ENCODE assay signal across 23 mouse cellular contexts in genomic region chr9:61135917-61136316, GRCm38 (mm10).
DNase-seq lines count a peak whose midpoint lies in the region; ATAC-seq and TF ChIP-seq lines count a peak whose summit lies in the region.
"Had no signal": no experiment of that assay in that cellular context is flagged by ENCODE, and none has a peak within 500 bp of the region (broad histone marks: within the 10 kb centered on the region; RNA-seq: fewer than 3 reads in every experiment).

No protein-coding gene starts in this region.

- H3K9ac ChIP-seq in hindbrain, embryonic 13.5 days, result no peak overlapping the region
- no peak overlapping the region for H3K9ac ChIP-seq in hindbrain, embryonic 11.5 days (ENCODE audit: low read depth, low read length)
- no peak overlapping the region for H3K9ac ChIP-seq in neural tube, embryonic 13.5 days
- no peak overlapping the region for H3K9ac ChIP-seq in limb, embryonic 15.5 days
- H3K9ac ChIP-seq in liver, postnatal 0 days (replicated peaks), result no peak overlapping the region
- H3K9ac ChIP-seq: hindbrain, embryonic 14.5 days; liver, embryonic 13.5 days; neural tube, embryonic 12.5 days; stomach, embryonic 15.5 days had no signal

- H3K4me3 ChIP-seq in hindbrain, embryonic 13.5 days, result no peak overlapping the region
- no peak overlapping the region for H3K4me3 ChIP-seq in hindbrain, embryonic 11.5 days (ENCODE audit: low read depth, low read length)
- no peak overlapping the region for H3K4me3 ChIP-seq in neural tube, embryonic 13.5 days
- H3K4me3 ChIP-seq in limb, embryonic 10.5 days, result 0 out of 2 replicates have a peak overlapping the region, but pooled peaks have one; percentile 1
- no peak overlapping the region for H3K4me3 ChIP-seq in limb, embryonic 15.5 days
- H3K4me3 ChIP-seq in liver, postnatal 0 days (ENCODE audit: low read depth, low read length), result no peak overlapping the region
- H3K4me3 ChIP-seq: liver, embryonic 13.5 days; neural tube, embryonic 12.5 days; stomach, embryonic 15.5 days had no signal

- peaks cover 25% of the 10 kb centered on the region for H3K27me3 ChIP-seq in hindbrain, embryonic 13.5 days
- H3K27me3 ChIP-seq in hindbrain, embryonic 11.5 days (ENCODE audit: control insufficient read depth, insufficient read depth, low read length), result no peaks in the 10 kb centered on the region
- peaks cover 18% of the 10 kb centered on the region for H3K27me3 ChIP-seq in neural tube, embryonic 13.5 days
- H3K27me3 ChIP-seq in limb, embryonic 10.5 days (ENCODE audit: low read depth, poor library complexity, severe bottlenecking), result peaks cover 47% of the 10 kb centered on the region
- 0 out of 2 replicates have a peak, but pooled peaks cover 6% of the 10 kb centered on the region for H3K27me3 ChIP-seq in limb, embryonic 15.5 days
- H3K27me3 ChIP-seq in liver, postnatal 0 days (ENCODE audit: insufficient read depth, low read length), result no peaks in the 10 kb centered on the region
- H3K27me3 ChIP-seq: liver, embryonic 13.5 days; neural tube, embryonic 12.5 days; stomach, embryonic 15.5 days had no signal

- H3K4me1 ChIP-seq in hindbrain, embryonic 13.5 days (replicated peaks), result peaks cover 19% of the 10 kb centered on the region
- 0 out of 2 replicates have a peak, but pooled peaks cover 3% of the 10 kb centered on the region for H3K4me1 ChIP-seq in hindbrain, embryonic 11.5 days (replicated peaks; ENCODE audit: control insufficient read depth, insufficient read depth, low read length)
- H3K4me1 ChIP-seq in neural tube, embryonic 13.5 days (replicated peaks), result peaks cover 24% of the 10 kb centered on the region
- peaks cover 33% of the 10 kb centered on the region for H3K4me1 ChIP-seq in limb, embryonic 10.5 days
- H3K4me1 ChIP-seq in limb, embryonic 15.5 days, result peaks cover 12% of the 10 kb centered on the region
- no peaks in the 10 kb centered on the region for H3K4me1 ChIP-seq in liver, postnatal 0 days (ENCODE audit: insufficient read depth)
- H3K4me1 ChIP-seq: liver, embryonic 13.5 days had no signal

- H3K9me3 ChIP-seq in hindbrain, embryonic 13.5 days, result no peaks in the 10 kb centered on the region
- H3K9me3 ChIP-seq in hindbrain, embryonic 11.5 days (ENCODE audit: control insufficient read depth, low read length), result no peaks in the 10 kb centered on the region
- no peaks in the 10 kb centered on the region for H3K9me3 ChIP-seq in neural tube, embryonic 13.5 days
- H3K9me3 ChIP-seq in limb, embryonic 10.5 days (replicated peaks), result no peaks in the 10 kb centered on the region
- no peaks in the 10 kb centered on the region for H3K9me3 ChIP-seq in limb, embryonic 15.5 days
- H3K9me3 ChIP-seq in liver, postnatal 0 days (ENCODE audit: low read length), result no peaks in the 10 kb centered on the region
- H3K9me3 ChIP-seq: liver, embryonic 13.5 days; neural tube, embryonic 12.5 days; stomach, embryonic 15.5 days had no signal

- 0 out of 2 replicates have a peak overlapping the region, but pooled peaks have one; percentile 3 for H3K27ac ChIP-seq in hindbrain, embryonic 13.5 days
- H3K27ac ChIP-seq in hindbrain, embryonic 11.5 days (ENCODE audit: low read depth, low read length), result no peak overlapping the region
- H3K27ac ChIP-seq in neural tube, embryonic 13.5 days (replicated peaks), result 0 out of 2 replicates have a peak overlapping the region, but pooled peaks have one; percentile 13
- H3K27ac ChIP-seq in limb, embryonic 10.5 days, result peak overlapping the region; percentile 73
- peak overlapping the region; percentile 38; the same call in 1 of the 2 replicates for H3K27ac ChIP-seq in limb, embryonic 15.5 days
- H3K27ac ChIP-seq in liver, postnatal 0 days (ENCODE audit: low read depth), result no peak overlapping the region
- H3K27ac ChIP-seq: hindbrain, embryonic 14.5 days; kidney, postnatal 0 days; liver, embryonic 13.5 days; macrophage; neural tube, embryonic 12.5 days; stomach, embryonic 15.5 days had no signal

- ATAC-seq in hindbrain, embryonic 13.5 days (ENCODE audit: low FRiP score), result no peak
- no peak for ATAC-seq in hindbrain, embryonic 11.5 days (ENCODE audit: low FRiP score)
- ATAC-seq in neural tube, embryonic 13.5 days (ENCODE audit: low read depth), result peak; percentile 17; the same call in 1 of the 2 replicates
- ATAC-seq in limb, embryonic 15.5 days (ENCODE audit: insufficient number of reproducible peaks, low FRiP score, low TSS enrichment, low read depth), result no peak; the same call in none of the 2 replicates
- ATAC-seq in liver, postnatal 0 days, result no peak
- ATAC-seq: CD4-positive, CD25-positive, alpha-beta regulatory T cell, adult 4 months had no signal

- H3K4me2 ChIP-seq in hindbrain, embryonic 13.5 days, result no peak overlapping the region
- H3K4me2 ChIP-seq in hindbrain, embryonic 11.5 days (replicated peaks; ENCODE audit: low read depth, low read length), result no peak overlapping the region
- no peak overlapping the region for H3K4me2 ChIP-seq in neural tube, embryonic 13.5 days
- no peak overlapping the region for H3K4me2 ChIP-seq in limb, embryonic 15.5 days
- H3K4me2 ChIP-seq in liver, postnatal 0 days (ENCODE audit: low read depth, low read length), result no peak overlapping the region
- H3K4me2 ChIP-seq: hindbrain, embryonic 14.5 days; liver, embryonic 13.5 days; neural tube, embryonic 12.5 days; stomach, embryonic 15.5 days had no signal

- no peak for TF ChIP-seq EP300 in liver, postnatal 0 days (IDR thresholded peaks at IDR 0.05; ENCODE audit: low read depth)

- DNase-seq in hindbrain, embryonic 11.5 days (ENCODE audit: low spot score), result no peak
- DNase-seq in neural tube, embryonic 10.5 days (ENCODE audit: extremely low spot score, low spot score), result no peak
- DNase-seq in limb, embryonic 10.5 days (ENCODE audit: low spot score), result peak; percentile 45
- DNase-seq in liver, postnatal 0 days, result no peak
- DNase-seq in right cerebral cortex, adult 2 months (ENCODE audit: low spot score in 2 of 2), result no peak
- DNase-seq: adrenal gland, postnatal 14 days; cerebellum, adult 11-12 months; cerebellum, adult 9-11 months; gastrocnemius, postnatal 10 days; heart, postnatal 14 days; kidney, adult 18-20 months; layer of hippocampus, postnatal 36 days; liver, embryonic 13.5 days; lung, adult 2 months had no signal

- no peaks in the 10 kb centered on the region for H3K36me3 ChIP-seq in hindbrain, embryonic 13.5 days
- H3K36me3 ChIP-seq in hindbrain, embryonic 11.5 days (ENCODE audit: control insufficient read depth, insufficient read depth, low read length), result no peaks in the 10 kb centered on the region
- no peaks in the 10 kb centered on the region for H3K36me3 ChIP-seq in neural tube, embryonic 13.5 days
- no peaks in the 10 kb centered on the region for H3K36me3 ChIP-seq in limb, embryonic 10.5 days
- no peaks in the 10 kb centered on the region for H3K36me3 ChIP-seq in limb, embryonic 15.5 days
- no peaks in the 10 kb centered on the region for H3K36me3 ChIP-seq in liver, postnatal 0 days (replicated peaks; ENCODE audit: insufficient read depth, low read length)
- H3K36me3 ChIP-seq: liver, embryonic 13.5 days; neural tube, embryonic 12.5 days; stomach, embryonic 15.5 days had no signal

- TF ChIP-seq CTCF in liver, postnatal 0 days (IDR thresholded peaks at IDR 0.05; ENCODE audit: low read depth), result no peak

- WGBS in hindbrain, embryonic 13.5 days, result 60% methylated on average over 3 of the region's 3 CpGs
- WGBS in hindbrain, embryonic 11.5 days, result 44% methylated on average over 3 of the region's 3 CpGs
- 47% methylated on average over 3 of the region's 3 CpGs for WGBS in neural tube, embryonic 13.5 days
- WGBS in limb, embryonic 10.5 days, result 34% methylated on average over 3 of the region's 3 CpGs
- 36% methylated on average over 3 of the region's 3 CpGs for WGBS in limb, embryonic 15.5 days
- WGBS in liver, postnatal 0 days (ENCODE audit: insufficient replicate concordance), result 59% methylated on average over 3 of the region's 3 CpGs

Comparison
In these comparisons a context has a peak if more than half of its experiments do, and no peak if none do; other contexts are left out.
1. H3K27ac ChIP-seq: peak in hindbrain, embryonic 13.5 days (single experiment), neural tube, embryonic 13.5 days (single experiment), limb, embryonic 10.5 days (single experiment) and limb, embryonic 15.5 days (single experiment); none in hindbrain, embryonic 11.5 days (single experiment) and liver, postnatal 0 days (single experiment).